Mouse (Mus musculus): ENCODE results near the gene Erf. TPM values are rescaled to one million over a fixed set of nuclear protein-coding genes. Genes with fewer than 3 reads are reported as not detected.

Gene Erf
- polyA plus RNA-seq (2015; fragmentation: Nextera tagmentation; extraction: Ambion mirVana), result 21.0 and 22.1 TPM in 2 replicates

DNA sequence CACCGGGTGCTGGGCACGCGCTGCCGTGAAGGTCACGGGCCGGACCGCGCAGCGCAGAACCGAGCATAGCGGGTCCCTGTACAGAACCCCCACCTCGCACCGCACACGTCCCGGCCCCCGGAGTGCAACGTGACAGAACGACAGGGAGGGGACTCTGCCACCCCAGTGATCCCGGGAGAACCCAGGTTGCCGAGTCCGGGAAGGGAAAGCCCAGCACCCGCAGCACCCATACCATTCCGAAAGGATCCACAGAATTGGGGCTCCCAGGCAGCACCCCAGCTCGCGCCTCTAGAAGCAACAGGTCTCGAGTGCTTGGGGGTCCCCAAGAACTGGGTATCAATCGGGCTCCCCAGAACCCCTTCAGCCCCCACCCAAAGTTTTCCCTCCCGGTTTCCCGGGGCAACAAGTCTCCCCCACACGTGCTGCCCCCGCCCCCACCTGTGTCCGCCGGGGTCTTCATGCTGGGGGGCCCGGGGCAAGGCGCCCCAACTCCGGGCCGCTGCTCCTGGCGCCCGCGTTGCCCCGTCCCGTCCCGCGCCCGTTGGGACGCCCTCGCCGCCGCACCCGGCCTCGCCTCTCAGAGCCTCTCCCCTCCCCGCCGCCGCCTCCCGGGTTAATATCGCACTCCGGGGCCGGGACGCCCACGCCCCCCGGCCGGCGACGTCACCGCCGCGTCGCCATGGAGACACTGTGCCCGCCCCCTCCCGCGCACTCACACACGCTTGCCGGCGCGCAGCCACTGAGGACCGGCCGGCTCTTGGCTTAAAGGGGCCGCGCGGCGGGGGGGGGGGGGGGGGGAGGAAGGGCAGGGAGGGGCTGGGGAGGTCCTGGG lies at the start of gene Erf:
Gene Erf (minus strand): TSS at position 621 of the 832 bp plus-strand sequence.
- peak within 1 kb of the TSS; percentile 90 for H3K9ac ChIP-seq
- ATAC-seq (ENCODE audit: insufficient number of reproducible peaks, low FRiP score, low TSS enrichment, low read depth), result peak; percentile 86
- WGBS, result under 1% methylated on average over 75 of the region's 81 CpGs

GRCm38 (mm10) chr7:25297454-25298325 lies 47.1 kb upstream of the Erf start, which contains the start of gene Pafah1b3:
Gene Pafah1b3 (minus strand): TSS chr7:25297986.
- peak; percentile 89 for ATAC-seq (ENCODE audit: insufficient number of reproducible peaks, low FRiP score, low TSS enrichment, low read depth)
- peak within 1 kb of the TSS; percentile 65 for H3K9ac ChIP-seq
- peak within 1 kb of the TSS; percentile 83 for H3K4me3 ChIP-seq (replicated peaks)
- H3K9me3 ChIP-seq (replicated peaks), result no peaks in the 10 kb centered on the region
- peak within 1 kb of the TSS; percentile 85 for H3K4me2 ChIP-seq (replicated peaks)
- peaks cover 15% of the 10 kb centered on the region for H3K4me1 ChIP-seq
- peaks cover 34% of the 10 kb centered on the region for H3K36me3 ChIP-seq
- peak within 1 kb of the TSS; percentile 98 for H3K27ac ChIP-seq (replicated peaks)
- under 1% methylated on average over 52 of the region's 52 CpGs for WGBS
- peaks cover under 1% of the 10 kb centered on the region; the same call in 1 of the 2 replicates for H3K27me3 ChIP-seq

More for the DNA sequence above, at the start of gene Erf:
- peak within 1 kb of the TSS; percentile 86 for H3K4me2 ChIP-seq (replicated peaks)
- peak within 1 kb of the TSS; percentile 99 for H3K27ac ChIP-seq (replicated peaks)
- peaks cover 9% of the 10 kb centered on the region for H3K36me3 ChIP-seq
- peak within 1 kb of the TSS; percentile 97 for H3K4me3 ChIP-seq (replicated peaks)
- H3K4me1 ChIP-seq, result peaks cover 50% of the 10 kb centered on the region
- no peaks in the 10 kb centered on the region for H3K9me3 ChIP-seq (replicated peaks)
- H3K27me3 ChIP-seq, result no peaks in the 10 kb centered on the region

- Histone ChIP-seq H3K27ac (replicated peaks) (peak overlapping the region; percentile 98), H3K4me2 (replicated peaks) (peak overlapping the region; percentile 85), H3K27me3 (no peaks in the 10 kb centered on the region), H3K36me3 (peaks cover 41% of the 10 kb centered on the region), H3K4me1 (peaks cover 15% of the 10 kb centered on the region), H3K9me3 (replicated peaks) (no peaks in the 10 kb centered on the region), H3K9ac (peak overlapping the region; percentile 65), H3K4me3 (replicated peaks) (peak overlapping the region; percentile 83)
- under 1% methylated on average over 21 of the region's 21 CpGs for WGBS
- peak; percentile 20; the same call in 1 of the 2 replicates for ATAC-seq (ENCODE audit: insufficient number of reproducible peaks, low FRiP score, low TSS enrichment, low read depth)
These were observed 46.4 kb upstream of the Erf start for GRCm38 (mm10) chr7:25296945-25297453.

DNA sequence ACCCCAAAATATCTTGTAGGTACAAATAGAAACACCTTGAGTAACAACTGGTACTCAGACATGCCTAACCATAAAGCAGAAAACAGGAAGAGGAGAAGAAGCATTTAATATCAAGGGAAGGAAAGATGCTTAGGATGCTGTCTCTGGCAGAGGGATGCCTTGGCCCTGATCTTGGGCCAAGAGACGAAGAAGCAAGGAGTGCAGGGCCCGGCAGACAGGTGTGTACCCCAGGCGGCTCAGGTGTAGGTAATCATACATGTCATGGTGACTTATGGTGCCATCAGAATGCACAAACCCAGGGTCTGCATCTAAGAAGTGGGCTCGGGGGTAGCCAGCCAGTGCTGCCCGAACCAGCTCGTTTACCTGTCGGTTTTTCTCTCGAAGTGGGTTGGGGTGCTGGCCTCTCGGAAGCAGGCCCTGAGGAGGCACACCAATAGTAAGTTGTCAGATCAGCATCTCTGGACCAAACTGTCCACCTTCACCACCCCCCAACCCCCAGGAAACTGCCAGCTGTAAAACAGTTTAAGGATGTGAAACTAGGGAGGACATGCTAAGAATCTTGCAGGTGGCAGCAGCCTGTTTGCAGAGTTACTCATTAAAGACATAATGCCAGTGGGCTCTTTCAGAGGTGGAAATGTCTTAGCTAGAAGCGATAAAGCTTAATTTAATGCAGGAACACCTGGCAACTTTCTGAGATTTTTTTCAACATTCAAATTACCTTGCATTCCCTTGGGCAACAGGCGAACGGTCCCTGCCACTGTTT lies 44.6 kb upstream of the Erf start:
- H3K9ac ChIP-seq, result no peak overlapping the region
- no peak overlapping the region for H3K27ac ChIP-seq (replicated peaks)
- H3K4me3 ChIP-seq (replicated peaks), result no peak overlapping the region
- no peaks in the 10 kb centered on the region for H3K9me3 ChIP-seq (replicated peaks)
- 83% methylated on average over 12 of the region's 12 CpGs for WGBS
- no peak overlapping the region for H3K4me2 ChIP-seq (replicated peaks)
- H3K4me1 ChIP-seq, result peaks cover 30% of the 10 kb centered on the region
- no peak for ATAC-seq (ENCODE audit: insufficient number of reproducible peaks, low FRiP score, low TSS enrichment, low read depth)
- no peaks in the 10 kb centered on the region for H3K27me3 ChIP-seq
- peaks cover 59% of the 10 kb centered on the region for H3K36me3 ChIP-seq

GRCm38 (mm10) chr7:25294495-25294894 lies 43.9 kb upstream of the Erf start:
- Histone ChIP-seq H3K36me3 (peaks cover 66% of the 10 kb centered on the region), H3K4me3 (replicated peaks) (no peak overlapping the region), H3K4me2 (replicated peaks) (no peak overlapping the region), H3K4me1 (peaks cover 30% of the 10 kb centered on the region), H3K9me3 (replicated peaks) (no peaks in the 10 kb centered on the region), H3K27me3 (no peaks in the 10 kb centered on the region), H3K9ac (no peak overlapping the region), H3K27ac (replicated peaks) (no peak overlapping the region)
- WGBS, result 83% methylated on average over 4 of the region's 4 CpGs
- no peak for ATAC-seq (ENCODE audit: insufficient number of reproducible peaks, low FRiP score, low TSS enrichment, low read depth)

DNA sequence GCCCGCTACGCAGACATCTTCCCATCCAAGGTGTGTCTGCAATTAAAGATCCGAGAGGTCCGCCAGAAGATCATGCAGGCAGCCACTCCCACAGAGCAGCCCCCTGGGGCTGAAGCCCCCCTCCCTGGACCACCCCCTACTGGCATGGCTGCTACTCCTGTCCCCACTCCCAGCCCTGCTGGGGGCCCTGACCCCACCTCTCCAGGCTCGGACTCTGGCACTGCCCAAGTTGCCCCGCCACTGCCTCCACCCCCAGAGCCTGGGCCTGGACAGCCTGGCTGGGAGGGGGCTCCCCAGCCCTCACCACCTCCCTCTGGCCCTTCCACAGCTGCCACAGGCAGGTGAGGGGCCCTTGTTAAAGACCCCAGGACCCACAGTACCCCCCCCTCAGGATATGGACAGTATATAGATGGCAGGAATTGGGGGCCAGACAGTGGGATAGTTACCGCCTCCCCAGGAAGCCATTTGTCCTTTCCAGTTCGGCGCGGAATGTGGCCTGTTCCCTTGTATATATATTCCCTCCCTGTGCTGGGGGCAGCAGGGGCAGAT lies 42.7 kb upstream of the Erf start:
- Histone ChIP-seq H3K9me3 (replicated peaks) (no peaks in the 10 kb centered on the region), H3K4me3 (replicated peaks) (no peak overlapping the region), H3K9ac (no peak overlapping the region), H3K27ac (replicated peaks) (no peak overlapping the region), H3K4me1 (peaks cover 26% of the 10 kb centered on the region), H3K4me2 (replicated peaks) (no peak overlapping the region), H3K27me3 (no peaks in the 10 kb centered on the region), H3K36me3 (peaks cover 78% of the 10 kb centered on the region)
- ATAC-seq (ENCODE audit: insufficient number of reproducible peaks, low FRiP score, low TSS enrichment, low read depth), result no peak
- WGBS, result 72% methylated on average over 9 of the region's 10 CpGs

DNA sequence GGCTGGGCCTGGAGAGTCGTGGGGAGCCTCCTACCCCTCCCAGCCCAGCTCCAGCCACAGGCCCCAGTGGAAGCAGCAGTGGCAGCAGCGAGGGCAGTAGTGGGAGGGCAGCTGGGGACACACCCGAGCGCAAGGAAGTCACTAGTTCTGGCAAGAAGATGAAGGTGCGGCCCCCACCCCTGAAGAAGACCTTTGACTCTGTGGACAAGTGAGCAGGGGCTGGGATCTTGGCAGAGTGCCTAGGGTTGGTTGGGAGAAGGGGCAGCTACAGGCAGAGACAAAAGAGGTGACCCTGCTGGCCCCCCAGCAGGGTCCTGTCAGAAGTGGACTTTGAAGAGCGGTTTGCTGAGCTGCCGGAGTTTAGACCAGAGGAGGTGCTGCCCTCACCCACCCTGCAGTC lies 41.5 kb upstream of the Erf start:
- no peak overlapping the region for H3K4me2 ChIP-seq (replicated peaks)
- H3K4me3 ChIP-seq (replicated peaks), result no peak overlapping the region
- WGBS, result 68% methylated on average over 7 of the region's 7 CpGs
- no peaks in the 10 kb centered on the region for H3K9me3 ChIP-seq (replicated peaks)
- H3K36me3 ChIP-seq, result peaks cover 90% of the 10 kb centered on the region
- H3K27me3 ChIP-seq, result no peaks in the 10 kb centered on the region
- H3K9ac ChIP-seq, result no peak overlapping the region
- no peak for ATAC-seq (ENCODE audit: insufficient number of reproducible peaks, low FRiP score, low TSS enrichment, low read depth)
- no peak overlapping the region for H3K27ac ChIP-seq (replicated peaks)
- H3K4me1 ChIP-seq, result peaks cover 22% of the 10 kb centered on the region

GRCm38 (mm10) chr7:25290911-25291310 lies 40.4 kb upstream of the Erf start:
- ATAC-seq (ENCODE audit: insufficient number of reproducible peaks, low FRiP score, low TSS enrichment, low read depth), result peak; percentile 26; the same call in 1 of the 2 replicates
- H3K4me3 ChIP-seq (replicated peaks), result no peak overlapping the region
- H3K4me1 ChIP-seq, result peaks cover 15% of the 10 kb centered on the region
- H3K9ac ChIP-seq, result no peak overlapping the region
- H3K9me3 ChIP-seq (replicated peaks), result no peaks in the 10 kb centered on the region
- H3K27me3 ChIP-seq, result no peaks in the 10 kb centered on the region
- peak overlapping the region; percentile 12; the same call in 1 of the 2 replicates for H3K27ac ChIP-seq (replicated peaks)
- WGBS, result 69% methylated on average over 2 of the region's 2 CpGs
- H3K4me2 ChIP-seq (replicated peaks), result no peak overlapping the region
- H3K36me3 ChIP-seq, result peaks cover 99% of the 10 kb centered on the region

GRCm38 (mm10) chr7:25290463-25290862 lies 39.9 kb upstream of the Erf start:
- H3K9ac ChIP-seq, result no peak overlapping the region
- ATAC-seq (ENCODE audit: insufficient number of reproducible peaks, low FRiP score, low TSS enrichment, low read depth), result no peak
- WGBS, result 95% methylated on average over 1 of the region's 1 CpGs

GRCm38 (mm10) chr7:25289925-25290324 lies 39.4 kb upstream of the Erf start:
- WGBS, result 91% methylated on average over 3 of the region's 3 CpGs
- no peaks in the 10 kb centered on the region for H3K9me3 ChIP-seq (replicated peaks)
- no peak for ATAC-seq (ENCODE audit: insufficient number of reproducible peaks, low FRiP score, low TSS enrichment, low read depth)

More at GRCm38 (mm10) chr7:25290463-25290862, 39.9 kb upstream of the Erf start:
- H3K27me3 ChIP-seq, result no peaks in the 10 kb centered on the region
- peak overlapping the region; percentile 12 for H3K27ac ChIP-seq (replicated peaks)
- peaks cover 15% of the 10 kb centered on the region for H3K4me1 ChIP-seq
- no peaks in the 10 kb centered on the region for H3K9me3 ChIP-seq (replicated peaks)
- H3K4me2 ChIP-seq (replicated peaks), result no peak overlapping the region
- H3K4me3 ChIP-seq (replicated peaks), result no peak overlapping the region
- peaks cover 99% of the 10 kb centered on the region for H3K36me3 ChIP-seq

More at GRCm38 (mm10) chr7:25289925-25290324, 39.4 kb upstream of the Erf start:
- Histone ChIP-seq H3K4me2 (replicated peaks) (no peak overlapping the region), H3K9ac (no peak overlapping the region), H3K4me3 (replicated peaks) (no peak overlapping the region), H3K27me3 (no peaks in the 10 kb centered on the region), H3K4me1 (peaks cover 18% of the 10 kb centered on the region), H3K36me3 (peaks cover 100% of the 10 kb centered on the region), H3K27ac (replicated peaks) (peak overlapping the region; percentile 12; the same call in 1 of the 2 replicates)

Measured in embryonic facial prominence, embryonic 15.5 days (tissue).